Mouse (Mus musculus) NIH3T3 (cell line): Measurements from ENCODE around the gene Pknox2.

Experiments used
- DNase-seq: peaks from one replicate; pipeline ENCODE4 v3.0.0-alpha.2; 2012; ENCODE audit warnings: low read depth

Pknox2 gene

DNA sequence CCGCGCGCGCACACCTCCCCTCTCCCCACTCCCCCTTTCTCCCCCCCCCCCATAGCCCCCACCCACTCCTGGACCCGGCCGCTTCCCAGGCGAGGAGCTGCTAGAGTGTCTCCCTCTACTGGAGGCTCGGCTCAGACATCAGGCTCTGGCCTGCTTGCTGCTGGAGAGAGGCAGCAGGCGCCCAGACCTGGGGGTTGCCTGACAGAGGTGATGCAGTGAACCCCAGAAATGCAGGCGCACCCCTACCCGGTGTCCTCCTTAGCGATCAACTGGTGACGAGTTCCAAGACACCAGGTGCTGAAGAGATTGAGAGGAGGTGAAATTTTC lies at the start of gene Pknox2:
Gene Pknox2, minus strand, starts transcription at position 49 of the 327 bp plus-strand sequence.
- peak; percentile 80 for DNase-seq

DNA sequence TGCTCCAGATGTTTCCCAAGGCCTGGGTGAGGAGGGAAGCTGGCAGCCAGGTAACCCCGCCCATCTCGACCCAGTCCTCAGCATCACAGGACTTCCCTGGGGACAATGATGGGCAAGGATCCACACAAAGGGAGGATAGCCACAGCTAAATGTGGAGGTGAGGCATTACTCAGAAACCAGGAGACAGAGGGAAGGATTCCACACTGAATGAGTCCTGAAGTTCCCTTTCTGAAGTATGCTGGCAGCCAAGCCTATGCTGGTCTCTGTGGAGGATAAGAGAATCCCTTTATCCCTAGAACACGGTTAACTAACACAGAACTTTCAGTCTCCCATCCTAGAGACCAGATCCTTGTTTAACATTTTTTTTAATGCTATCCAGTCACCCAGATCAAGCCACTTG lies 40.8 kb upstream of the Pknox2 start:
- no peak for DNase-seq

DNA sequence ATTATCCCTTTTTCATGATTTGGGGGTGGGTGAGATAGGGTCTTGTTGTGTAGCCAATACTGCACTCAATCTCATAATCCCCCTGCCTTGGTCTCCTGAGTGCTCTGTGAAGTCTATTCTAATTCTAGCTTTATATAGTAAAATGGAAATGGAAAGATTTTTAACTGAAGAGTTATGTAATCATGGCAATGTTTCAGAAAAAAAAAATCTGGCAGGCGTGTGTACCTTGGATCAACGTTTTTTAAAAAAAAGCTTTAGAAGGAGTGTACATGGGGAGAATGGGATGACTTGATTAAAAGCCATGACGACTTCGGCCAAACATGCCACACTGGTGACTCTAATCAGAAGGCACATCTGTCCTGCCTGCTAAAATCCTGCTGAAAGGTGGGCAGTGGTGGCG lies 40.2 kb upstream of the Pknox2 start:
- DNase-seq = no peak

DNA sequence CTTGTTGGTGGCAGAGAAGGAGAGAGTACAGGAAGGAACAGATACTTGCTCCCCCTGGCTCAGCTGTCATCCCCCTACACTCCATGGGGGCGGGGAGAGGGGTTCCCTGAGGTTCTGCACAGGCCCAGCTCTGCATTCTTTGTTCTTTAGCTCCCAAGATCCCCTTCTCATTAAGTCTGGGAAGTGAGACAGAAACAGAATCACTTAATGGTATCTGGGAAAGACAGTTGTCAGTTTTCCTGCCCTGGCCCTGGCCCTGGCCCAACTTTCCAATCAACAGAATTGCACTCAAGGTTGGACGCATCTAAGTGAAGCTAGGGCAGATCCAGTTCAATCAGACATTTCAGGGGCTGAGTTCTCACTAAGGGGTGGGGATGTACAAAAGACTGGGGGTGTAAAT lies 36.0 kb upstream of the Pknox2 start:
- no peak for DNase-seq

DNA sequence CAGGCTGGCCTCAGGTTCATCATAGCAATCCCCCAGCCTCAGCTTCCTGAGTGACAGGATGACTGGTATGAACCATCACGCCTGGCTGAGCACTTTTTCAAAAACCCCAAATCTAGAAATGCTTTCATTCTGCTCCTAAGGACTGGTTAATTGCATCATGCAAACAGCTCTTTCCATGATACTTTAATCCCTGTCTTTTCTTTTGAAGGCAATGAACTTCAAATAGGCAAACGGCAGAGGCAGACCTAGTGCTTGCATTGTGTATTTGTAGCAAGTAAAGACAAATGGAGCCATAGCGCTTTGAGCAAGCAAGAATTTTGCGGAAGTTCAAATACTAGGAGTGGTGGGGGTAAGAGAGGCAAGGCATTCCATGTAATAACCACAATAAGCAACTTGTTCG lies 34.4 kb upstream of the Pknox2 start:
- DNase-seq = no peak

DNA sequence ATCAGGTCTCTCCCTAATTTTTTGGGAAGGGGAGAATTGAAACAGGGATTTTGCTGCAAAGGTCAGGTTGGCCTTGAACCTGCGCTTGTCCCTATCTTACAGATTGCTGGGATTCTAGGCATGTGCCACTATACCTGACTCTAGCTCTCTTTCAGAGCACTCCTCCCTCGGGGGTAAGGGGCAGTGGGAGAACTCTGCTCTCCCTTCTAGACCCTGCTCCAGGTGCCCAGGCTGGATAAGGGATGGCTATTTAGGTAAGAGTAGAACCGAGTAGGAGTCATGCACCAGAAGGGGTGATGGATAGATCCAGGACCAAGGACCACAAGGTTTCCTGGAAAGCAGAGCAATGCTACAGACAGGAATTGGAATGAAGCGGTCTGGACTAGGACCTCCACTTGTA lies 32.4 kb upstream of the Pknox2 start:
- no peak for DNase-seq

DNA sequence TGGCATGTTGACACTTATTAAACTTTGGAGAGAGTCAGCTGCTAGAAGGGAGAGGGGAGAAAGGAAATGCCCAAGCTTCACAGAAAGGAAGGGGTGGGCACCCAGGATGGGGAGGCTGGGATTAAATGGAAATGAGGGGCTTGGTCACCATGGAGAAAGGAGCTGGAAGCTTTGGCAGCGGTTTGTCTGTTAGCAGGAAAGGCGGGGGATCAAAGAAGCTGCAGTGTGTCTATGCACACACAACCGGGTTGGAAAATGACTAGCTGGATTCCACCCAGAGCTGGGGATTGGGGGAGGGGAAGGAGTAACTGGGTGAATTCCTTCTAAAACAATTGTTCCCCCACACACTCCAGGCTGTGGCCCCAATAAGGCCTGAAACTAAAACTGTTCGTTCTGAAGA lies 31.7 kb upstream of the Pknox2 start:
- DNase-seq = no peak

DNA sequence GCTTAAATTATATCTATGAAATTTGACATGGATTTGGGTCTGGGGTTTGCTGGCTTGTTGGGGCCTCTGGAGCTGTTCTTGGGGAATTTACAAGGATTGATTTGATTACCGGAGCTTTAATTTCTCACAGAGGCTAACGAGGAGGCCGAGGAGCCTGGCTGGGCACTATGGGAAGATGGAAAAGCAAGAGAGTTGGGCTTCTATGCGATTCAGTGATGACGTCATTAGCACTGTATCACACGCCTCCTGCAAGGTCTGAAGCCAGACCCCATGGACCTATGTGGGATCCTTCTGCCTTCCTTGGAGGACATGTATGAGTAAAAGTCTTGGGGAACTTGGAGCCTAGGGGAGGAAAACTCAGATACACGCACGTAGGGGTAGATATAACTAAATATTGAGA lies 30.3 kb upstream of the Pknox2 start:
- DNase-seq = no peak

DNA sequence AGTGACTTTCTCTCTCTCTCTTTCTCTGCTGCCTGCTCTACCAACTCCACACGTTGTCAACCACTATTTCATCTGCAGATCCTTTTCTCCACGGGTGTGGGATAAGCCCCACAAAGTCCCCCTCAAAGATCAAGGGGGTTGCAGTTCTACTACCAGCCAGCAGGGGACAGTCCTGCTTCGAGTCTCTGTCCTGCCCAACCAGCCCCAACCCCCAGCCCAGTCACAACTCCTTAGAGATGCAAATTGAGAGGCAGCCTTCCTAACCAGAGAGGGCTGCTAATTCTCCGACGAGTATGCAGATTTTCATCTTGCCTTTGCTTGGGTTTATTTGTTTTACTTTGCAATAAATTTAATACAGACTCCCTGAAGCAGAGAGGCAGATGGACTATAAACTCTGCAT lies 29.9 kb upstream of the Pknox2 start:
- DNase-seq = peak; percentile 57

DNA sequence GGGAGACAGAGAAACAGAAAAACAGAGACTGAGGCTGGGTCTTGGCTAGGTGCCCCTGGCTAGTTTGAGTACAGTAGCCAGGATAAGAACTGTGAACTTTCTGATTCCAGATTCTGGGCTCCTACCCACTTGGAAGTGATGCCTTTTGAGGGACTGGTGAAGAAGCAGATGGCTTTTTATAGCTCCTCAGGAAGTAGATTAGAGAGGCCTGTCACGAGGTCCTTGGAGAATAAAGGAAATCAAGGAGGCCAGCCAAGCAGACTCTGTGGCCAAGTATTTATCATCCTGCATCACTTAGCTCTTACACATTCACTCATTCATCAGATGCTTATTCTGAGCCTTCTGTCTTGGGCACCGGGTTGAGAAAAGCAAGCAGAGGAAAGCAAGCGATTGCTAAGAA lies 28.8 kb upstream of the Pknox2 start:
- no peak for DNase-seq

DNA sequence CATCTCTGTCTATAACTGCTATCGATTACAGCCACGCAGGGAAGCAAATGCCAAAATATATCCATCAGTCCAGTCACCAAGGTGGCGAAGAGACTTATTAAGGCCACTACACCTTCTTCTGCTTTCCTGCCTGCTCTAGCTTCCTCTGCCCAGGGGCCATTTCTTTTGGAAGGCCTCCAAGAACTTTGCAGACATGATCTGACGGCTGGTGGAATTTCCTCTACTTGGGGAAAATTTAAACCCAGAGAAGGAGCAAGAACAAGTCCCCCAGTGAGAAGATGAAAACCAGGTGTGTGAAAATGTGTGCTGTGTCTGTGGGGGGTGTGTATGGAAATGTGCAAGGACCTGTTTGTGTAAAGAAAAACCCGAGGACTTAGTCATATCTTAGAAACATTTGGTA lies 26.2 kb upstream of the Pknox2 start:
- DNase-seq = peak; percentile 29

DNA sequence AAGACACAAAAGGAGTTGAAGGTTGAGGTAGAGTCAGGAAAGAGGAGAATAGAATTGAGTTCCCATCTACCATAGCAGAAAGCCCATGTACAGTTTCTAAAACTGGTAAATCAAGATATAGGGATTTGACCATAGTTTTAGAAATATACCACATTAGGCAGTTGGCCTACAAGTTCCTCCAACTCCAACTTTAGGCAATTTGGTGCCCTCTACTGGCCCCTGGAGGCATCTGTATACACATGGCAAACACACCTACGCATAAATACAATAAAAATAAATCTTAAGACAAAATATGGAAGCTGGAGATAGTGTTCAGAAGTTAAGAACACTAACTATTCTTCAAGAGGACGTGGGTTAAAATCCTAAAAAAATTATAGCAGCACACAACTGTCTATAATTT lies 19.7 kb upstream of the Pknox2 start:
- DNase-seq = peak; percentile 36

DNA sequence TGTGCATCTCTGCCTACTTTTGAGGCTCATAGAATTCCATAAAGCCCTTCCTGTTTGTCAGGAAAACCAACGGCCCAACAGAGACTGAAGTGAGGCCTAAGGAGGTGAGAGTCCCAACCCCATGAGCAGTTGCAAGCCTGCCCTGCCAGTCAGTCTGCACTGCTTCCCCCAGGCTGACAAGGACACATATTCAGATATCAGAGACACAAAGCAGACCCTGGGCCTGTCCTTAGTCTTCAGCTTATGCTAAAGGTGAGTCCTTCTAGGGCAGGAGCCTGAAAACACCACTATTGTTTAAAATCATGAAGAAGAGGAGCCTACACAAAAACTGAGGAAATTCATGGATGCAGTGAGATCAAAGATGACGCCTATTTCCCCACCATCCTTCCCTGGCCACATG lies 13.5 kb upstream of the Pknox2 start:
- DNase-seq = no peak

DNA sequence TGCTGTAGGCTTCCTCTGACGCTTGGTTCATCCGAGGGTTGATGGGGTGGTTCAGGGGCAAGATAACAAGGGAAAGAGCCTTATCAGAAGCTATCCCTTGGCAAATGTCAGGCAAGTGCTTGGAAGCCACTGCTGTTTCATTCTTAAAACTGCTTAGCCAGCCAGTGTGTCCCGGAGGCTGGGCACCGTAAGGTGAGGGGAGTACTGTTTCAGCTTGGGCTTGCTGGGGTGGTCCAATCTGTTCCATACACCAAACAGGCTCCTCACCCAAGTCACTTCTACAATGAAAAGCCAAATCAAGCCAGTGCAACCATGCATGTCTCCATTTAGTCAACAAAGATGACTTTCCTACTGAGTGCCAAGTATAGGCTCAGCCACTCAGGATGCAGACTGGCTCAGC lies 679 bp upstream of the Pknox2 start:
- no peak for DNase-seq

DNA sequence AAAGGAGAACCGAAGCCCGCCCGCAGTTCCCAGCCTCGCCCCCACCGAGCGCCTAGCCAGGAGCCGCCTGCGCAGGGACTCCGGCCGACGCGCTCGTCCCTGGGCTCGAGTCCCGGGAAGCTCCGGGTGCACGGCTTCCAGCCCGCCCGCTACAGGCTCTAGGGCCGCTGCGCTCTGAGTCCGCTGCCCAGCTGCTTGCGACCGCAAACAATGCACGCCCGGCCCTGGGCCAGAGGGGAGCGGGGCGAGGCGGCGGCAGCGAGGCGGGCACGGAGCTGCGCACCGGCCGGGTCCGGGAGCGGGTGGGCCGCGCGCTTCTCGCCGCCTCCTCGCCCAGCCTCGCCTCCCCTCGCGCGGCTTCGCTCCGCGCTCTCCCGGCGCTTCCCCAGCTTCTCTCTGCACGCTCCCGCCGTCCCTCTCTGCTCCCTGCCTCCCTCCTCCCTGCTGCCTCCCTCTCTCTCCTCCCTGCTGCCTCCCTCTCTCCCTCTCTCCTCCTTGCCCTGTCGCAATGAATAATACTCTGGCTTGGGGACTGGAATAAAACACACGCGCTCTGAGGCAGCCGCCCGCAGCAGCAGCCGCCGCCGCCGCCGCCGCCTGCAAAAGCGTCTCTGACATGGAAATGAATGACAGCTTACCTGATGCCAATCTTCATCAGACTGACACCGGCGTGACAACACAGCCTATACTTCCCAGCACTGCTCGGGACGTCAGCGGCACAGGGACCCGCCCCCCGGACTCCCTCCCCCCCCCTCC lies 426 bp downstream of the Pknox2 start:
- peak; percentile 70 for DNase-seq

DNA sequence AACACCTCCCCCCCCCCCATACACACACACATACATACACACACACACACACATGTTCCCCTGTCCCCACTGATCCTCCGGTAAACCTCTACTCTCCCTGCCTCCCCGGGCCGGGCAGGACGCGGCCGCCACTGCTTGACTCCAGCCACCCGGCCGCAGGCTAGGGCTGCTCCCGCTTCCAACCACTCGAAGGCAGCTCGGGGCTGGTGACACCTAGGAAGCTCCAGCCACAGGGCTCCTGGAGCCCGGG lies 929 bp downstream of the Pknox2 start:
- no peak for DNase-seq

DNA sequence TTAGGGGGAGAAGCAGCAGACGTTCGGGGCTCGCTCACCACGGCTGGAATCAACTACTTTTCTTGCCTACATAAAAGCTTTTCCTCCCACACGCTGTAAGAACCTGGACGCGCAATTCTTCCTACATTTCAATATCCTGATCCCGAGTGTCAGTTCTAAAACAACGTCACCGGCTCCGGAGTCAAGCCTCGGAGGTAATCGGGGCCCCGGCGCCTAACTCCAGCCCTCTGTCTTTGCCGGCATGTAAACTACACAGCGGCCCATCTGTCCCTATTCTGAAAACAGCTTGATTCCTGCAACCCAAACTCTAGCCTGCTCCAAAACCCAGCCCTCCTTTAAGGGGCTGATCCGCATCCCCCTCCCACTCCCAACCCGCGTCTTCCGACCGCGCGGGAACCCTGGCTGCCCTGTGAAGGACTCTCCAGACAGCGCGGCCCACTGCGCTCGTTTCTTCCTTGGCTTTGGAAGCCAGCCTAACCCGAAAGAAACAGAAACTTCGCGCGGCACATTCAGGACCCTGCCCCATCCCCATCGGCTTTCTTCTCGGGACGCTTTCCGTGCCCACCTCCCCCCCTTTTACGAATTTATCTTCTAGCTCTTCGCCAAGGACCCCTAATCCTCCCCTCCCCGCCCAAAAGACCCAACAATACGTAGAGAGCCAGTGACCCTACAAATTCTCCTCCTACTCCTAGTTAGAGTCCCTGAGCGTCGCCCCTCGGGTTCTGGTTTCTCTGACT lies 1.4 kb downstream of the Pknox2 start:
- peak; percentile 7 for DNase-seq

DNA sequence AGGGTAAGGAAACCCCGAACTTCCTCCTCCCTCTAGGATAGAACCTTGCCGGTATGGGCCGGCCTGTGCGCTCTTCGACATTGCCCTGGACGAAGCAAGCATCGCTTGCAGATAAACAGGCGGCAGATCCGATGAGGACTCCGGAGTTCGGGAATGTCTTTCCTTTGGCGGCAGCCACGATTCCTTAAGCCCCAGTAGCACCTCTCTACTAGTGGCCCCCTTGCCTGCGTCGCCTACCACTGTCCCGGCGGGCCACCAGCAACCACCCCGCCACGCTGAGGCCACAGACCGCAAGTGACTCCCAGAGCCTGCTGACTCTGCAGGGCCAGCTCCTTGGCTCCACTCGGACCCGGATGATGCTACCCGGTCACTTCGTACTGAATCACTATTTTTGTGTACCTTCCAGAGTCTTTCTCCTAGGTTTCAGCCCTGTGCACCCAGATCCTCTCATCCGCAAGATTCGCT lies 2.0 kb downstream of the Pknox2 start:
- no peak for DNase-seq

DNA sequence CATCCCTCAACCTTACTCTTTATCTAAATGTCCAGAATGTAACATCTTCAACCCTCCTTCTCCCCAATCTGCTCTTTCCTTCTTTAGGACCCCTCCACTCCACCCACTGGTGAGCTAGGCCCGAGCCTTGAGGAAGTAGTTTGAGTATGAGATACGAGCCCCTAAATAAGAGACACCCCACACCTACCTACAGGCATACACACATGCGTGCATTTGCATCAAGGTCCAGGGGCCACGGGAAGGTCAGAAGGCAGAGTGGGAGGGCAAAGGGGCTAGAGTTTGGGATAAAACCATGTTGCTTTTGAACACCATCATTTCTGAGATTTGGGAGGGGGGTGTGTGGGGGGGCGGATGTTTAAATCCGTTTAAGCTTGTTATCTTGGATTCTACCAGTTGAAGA lies 2.5 kb downstream of the Pknox2 start:
- DNase-seq = no peak

DNA sequence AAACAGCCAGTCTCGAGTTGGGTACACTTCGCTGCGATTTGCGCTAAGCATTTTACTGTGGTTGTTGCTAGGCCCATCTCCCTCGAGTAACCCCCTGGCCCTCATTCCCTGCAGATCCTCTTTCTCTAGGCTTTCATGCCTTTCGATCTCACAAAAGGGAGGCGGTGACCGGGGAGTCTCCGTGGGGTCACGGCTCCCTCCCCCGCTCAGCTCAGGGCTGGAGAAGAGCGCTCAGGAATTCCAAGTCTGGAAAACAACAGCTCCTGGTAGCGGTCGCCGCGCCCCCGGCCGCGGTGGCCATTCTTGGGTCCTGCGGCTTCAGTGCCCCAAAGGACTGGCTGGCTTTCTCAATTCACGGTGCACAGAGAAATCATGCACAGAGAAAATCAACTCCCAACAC lies 3.0 kb downstream of the Pknox2 start:
- DNase-seq = no peak

DNA sequence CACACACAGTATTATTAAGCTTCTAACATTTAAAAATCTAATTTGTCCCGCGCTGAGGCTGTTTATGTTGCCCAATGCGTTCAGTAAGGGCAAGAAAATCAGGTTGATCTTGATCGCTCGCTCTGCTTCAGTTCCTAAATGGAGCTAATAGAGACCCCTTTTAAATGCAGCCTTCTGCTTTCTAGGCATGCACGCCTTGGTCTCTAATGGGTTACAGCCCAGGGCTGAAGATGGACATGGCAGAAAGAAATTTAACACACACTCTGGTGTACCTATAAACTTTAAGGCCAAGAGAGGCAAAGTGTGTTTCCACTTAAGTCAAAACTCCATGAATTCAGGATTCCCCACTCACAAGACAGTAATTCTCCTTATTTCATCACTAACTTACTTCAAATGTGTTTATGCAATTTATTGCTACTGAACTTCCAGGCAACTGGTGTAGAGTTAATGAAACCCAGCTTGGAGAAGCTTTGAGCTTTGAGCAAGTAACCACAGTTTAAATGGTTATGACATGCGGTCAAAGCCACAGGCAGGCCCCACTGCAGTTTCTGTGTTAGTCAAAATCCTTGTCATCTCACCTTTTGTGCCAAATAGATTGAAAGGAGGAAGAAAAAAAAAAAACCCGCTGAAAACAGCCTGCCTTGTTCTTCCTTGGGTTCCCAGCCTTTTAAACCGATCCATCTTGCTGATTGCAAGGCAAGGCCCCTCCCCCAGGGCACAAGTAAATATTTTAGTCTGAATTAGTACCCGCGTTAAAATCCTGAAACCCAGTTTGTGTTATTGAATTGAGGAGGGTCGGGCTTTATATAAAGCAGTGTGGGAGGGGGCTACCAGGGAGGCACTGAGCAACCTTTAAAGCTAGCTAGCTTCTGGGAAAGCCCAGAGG lies 3.9 kb downstream of the Pknox2 start:
- DNase-seq = peak; percentile 25

DNA sequence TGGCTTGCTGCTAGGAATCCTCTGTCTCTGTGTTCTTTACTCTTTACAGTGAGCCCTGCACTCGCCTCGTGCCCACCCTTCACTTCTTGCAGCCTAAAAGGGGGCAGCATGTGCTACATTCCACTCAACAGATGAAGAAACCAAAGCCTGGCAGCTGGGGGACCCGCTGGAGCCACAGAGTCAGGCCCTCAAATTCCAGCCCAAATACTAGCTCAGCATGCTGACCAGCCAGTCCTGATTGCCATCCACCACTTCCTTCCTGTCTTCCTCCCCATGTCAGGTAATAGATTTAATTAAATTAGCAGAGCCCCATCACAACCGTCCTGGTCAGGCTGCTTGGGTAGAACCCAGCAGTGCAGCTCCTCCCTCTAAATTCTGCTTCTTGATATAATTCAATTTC lies 5.1 kb downstream of the Pknox2 start:
- DNase-seq = no peak
